Mouse (Mus musculus) adrenal gland, adult 18-20 months (tissue): ENCODE measurements around the gene Cdh23. TPM values are rescaled to one million over a fixed set of nuclear protein-coding genes. Genes with fewer than 3 reads are reported as not detected.

ENCODE experiments used
- DNase-seq, 2 experiments: peaks; one replicate each; pipeline ENCODE4 v3.0.0; 2021 to 2022; ENCODE audit warnings: low spot score in 2 of 2
- total RNA-seq, 2 experiments: library from RNA; stranded (reverse); gene quantifications; 1 replicate in 1 of 2; 2 replicates in 1 of 2; pipeline ENCODE4 v1.2.3; 2021

Cdh23 gene
- total RNA-seq, 2 experiments from 2014 or later, result 1.3 to 1.8 TPM

DNA sequence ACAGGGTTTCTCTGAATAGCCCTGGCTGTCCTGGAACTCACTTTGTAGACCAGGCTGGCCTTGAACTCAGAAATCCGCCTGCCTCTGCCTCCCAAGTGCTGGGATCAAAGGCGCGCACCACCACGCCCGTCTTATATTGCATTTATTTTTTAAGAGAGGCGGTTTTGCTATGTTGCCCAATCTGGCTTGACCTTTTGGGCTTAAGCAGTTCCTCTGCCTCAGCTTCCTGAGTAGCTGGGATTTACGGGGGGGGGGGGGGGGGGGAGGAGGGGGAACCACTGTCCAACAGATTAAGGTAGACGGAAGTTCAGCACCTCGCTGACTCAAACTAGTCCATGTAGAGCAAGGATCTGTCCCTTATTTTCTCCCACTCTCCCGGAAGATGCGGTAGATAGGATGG is 427.6 kb downstream of the Cdh23 start:
- no peak for DNase-seq

- no peak for DNase-seq
Measured at GRCm38 (mm10) chr10:60266842-60267401, 429.4 kb downstream of the Cdh23 start.

DNA sequence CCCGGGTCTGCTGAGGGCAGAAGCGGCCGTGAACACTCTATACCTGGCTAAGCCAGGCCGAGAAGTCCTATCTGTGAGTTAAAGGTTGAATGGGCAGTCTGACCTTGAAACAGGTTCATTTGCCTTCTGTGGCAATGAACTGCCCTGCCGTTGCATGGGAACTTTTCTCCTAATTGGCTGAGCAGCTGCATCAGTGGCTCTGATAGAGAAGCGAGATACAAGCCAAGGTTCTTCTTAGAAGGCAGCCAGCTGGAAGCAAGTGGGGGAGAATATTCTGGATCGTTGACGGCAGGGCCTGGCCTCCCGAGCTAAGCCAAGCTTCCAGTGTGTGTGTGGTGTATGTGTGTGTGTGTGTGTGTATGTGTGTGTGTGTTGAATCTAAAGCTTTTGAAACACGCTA is 431.0 kb downstream of the Cdh23 start:
- no peak for DNase-seq

GRCm38 (mm10) chr10:60263351-60263750 is 432.9 kb downstream of the Cdh23 start:
- no peak for DNase-seq

- peak; percentile 92 to 93 for DNase-seq
Measured at GRCm38 (mm10) chr10:60262386-60262785, 433.9 kb downstream of the Cdh23 start.

DNA sequence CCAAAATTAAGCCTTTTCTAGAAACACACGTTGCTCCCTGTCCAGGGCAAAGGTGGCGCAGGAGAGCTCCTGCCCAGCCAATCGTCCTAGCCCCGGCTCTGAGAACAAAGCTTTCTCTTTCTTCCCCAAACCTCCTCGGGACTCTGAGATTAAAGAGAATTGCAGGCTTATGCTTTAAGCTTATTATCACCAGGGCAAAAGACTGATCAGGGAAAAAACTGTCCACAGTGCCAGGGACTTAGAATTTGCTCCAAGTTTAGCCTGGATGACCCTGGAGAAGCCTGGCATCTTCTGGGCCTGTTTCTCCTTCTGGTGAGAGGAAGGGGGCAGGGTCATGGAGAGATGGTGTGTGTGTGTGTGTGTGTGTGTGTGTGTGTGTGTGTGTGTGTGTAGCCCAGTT is 434.8 kb downstream of the Cdh23 start:
- no peak for DNase-seq

DNA sequence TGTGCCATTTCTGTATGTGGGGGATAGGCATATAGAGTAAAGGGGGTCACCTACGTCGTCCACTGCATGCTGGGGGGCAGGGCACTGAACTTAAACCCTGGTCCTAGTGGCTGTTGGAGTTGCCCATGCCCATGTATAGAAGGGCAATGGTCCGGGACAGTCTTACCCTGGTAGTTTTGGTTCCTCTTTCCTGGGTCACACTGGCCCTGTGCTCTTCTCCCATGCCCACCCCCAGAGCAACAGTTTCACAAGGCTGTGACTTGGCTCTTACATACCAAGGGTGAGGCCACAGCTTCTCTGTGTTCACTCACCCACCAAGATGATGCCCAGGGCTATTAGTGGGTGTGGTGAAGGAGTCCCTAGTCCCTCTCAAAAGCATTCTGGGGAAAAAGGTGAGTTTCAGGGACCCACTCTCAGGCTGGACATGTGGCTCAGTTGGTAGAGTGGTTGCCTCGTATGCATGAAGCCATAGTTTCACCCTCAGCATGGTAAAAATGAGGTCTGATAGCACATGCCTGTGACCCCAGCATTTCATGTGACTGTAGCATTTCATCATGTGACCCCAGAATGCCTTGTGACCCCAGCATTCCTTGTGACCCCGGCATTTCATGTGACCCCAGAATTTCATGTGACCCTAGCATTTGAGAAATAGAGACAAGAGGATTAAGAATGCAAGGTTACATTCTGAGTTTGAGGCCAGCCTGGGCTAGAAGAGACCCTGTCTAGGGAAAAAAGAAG is 435.6 kb downstream of the Cdh23 start:
- DNase-seq, result no peak

DNA sequence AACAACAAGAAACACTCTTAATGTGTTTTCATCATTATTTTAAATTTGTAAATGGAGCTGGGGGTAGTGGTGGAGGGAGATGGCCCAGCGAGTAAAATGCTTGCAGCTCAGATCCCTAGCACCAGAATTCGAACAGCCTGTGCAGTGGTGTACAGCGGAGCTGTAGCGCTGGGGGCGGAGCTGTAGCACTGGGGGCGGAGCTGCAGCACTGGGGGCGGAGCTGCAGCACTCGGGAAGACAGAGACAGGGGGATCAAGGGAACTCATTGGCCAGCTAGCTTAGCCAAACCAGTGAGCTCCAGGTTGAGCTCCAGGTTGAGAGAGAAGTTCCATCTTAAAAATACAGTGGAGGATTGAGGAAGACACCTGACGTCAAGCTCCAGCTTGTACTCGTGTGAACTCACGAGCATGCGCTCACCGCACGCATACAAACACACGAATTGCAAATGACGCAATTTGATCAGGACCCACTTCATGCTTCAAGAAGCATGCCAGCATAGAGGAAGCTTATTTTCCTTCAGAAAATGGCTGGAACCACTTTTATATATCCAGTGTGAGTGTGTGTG is 438.9 kb downstream of the Cdh23 start:
- no peak for DNase-seq

- no peak for DNase-seq
Measured at GRCm38 (mm10) chr10:60256088-60256487, 440.2 kb downstream of the Cdh23 start.

Other genes starting within 250 kb of the Cdh23 start
- gene Slc29a3, start 56.3 kb upstream of the Cdh23 start, total RNA-seq, result 10 to 100 TPM; 19.4 to 57.7 TPM
- gene Unc5b, start 135.1 kb upstream of the Cdh23 start, total RNA-seq, result 1 to 10 TPM; 4.1 to 6.7 TPM